Mouse (Mus musculus): ENCODE data around the gene Lrrc3. TPM values are rescaled to one million over a fixed set of nuclear protein-coding genes. Genes with fewer than 3 reads are reported as not detected.

Lrrc3 gene
- polyA plus RNA-seq (2014; fragmentation: Illumina TruSeq; extraction: RNeasy Lipid Tissue Mini Kit (QIAGEN cat#74804); ENCODE audit: low read depth, low replicate concordance) = 1.7 TPM

GRCm38 (mm10) chr10:77902211-77902893 lies at the start of gene Lrrc3:
Gene Lrrc3 (minus strand): TSS chr10:77902536.

GRCm38 (mm10) chr10:77861675-77862074 lies 40.7 kb downstream of the Lrrc3 start, which contains the start of gene Gm3285:
Gene Gm3285 (plus strand): TSS chr10:77861975.

GRCm38 (mm10) chr10:77852559-77852958 lies 49.8 kb downstream of the Lrrc3 start, which contains the start of gene Gm10318:
Gene Gm10318 (plus strand): TSS chr10:77852859.

Other genes starting within 250 kb of the Lrrc3 start
- gene Tspear, start 216.0 kb downstream of the Lrrc3 start, polyA plus RNA-seq (2014; fragmentation: Illumina TruSeq; extraction: RNeasy Lipid Tissue Mini Kit (QIAGEN cat#74804); ENCODE audit: low read depth, low replicate concordance) = not detected
- gene Gm19402, start 211.8 kb downstream of the Lrrc3 start, polyA plus RNA-seq (2014; fragmentation: Illumina TruSeq; extraction: RNeasy Lipid Tissue Mini Kit (QIAGEN cat#74804); ENCODE audit: low read depth, low replicate concordance) = not detected
- not detected for gene Gm9508, start 205.3 kb downstream of the Lrrc3 start, polyA plus RNA-seq (2014; fragmentation: Illumina TruSeq; extraction: RNeasy Lipid Tissue Mini Kit (QIAGEN cat#74804); ENCODE audit: low read depth, low replicate concordance)
- not detected for gene Gm10272, start 195.9 kb downstream of the Lrrc3 start, polyA plus RNA-seq (2014; fragmentation: Illumina TruSeq; extraction: RNeasy Lipid Tissue Mini Kit (QIAGEN cat#74804); ENCODE audit: low read depth, low replicate concordance)
- not detected for gene Gm10024, start 191.1 kb downstream of the Lrrc3 start, polyA plus RNA-seq (2014; fragmentation: Illumina TruSeq; extraction: RNeasy Lipid Tissue Mini Kit (QIAGEN cat#74804); ENCODE audit: low read depth, low replicate concordance)
- not detected for gene Gm10142, start 186.7 kb downstream of the Lrrc3 start, polyA plus RNA-seq (2014; fragmentation: Illumina TruSeq; extraction: RNeasy Lipid Tissue Mini Kit (QIAGEN cat#74804); ENCODE audit: low read depth, low replicate concordance)
- not detected for gene Krtap12-1, start 181.9 kb downstream of the Lrrc3 start, polyA plus RNA-seq (2014; fragmentation: Illumina TruSeq; extraction: RNeasy Lipid Tissue Mini Kit (QIAGEN cat#74804); ENCODE audit: low read depth, low replicate concordance)
- not detected for gene Gm10100, start 176.1 kb downstream of the Lrrc3 start, polyA plus RNA-seq (2014; fragmentation: Illumina TruSeq; extraction: RNeasy Lipid Tissue Mini Kit (QIAGEN cat#74804); ENCODE audit: low read depth, low replicate concordance)
- not detected for gene Gm18596, start 159.9 kb downstream of the Lrrc3 start, polyA plus RNA-seq (2014; fragmentation: Illumina TruSeq; extraction: RNeasy Lipid Tissue Mini Kit (QIAGEN cat#74804); ENCODE audit: low read depth, low replicate concordance)
- not detected for gene Gm9736, start 151.2 kb downstream of the Lrrc3 start, polyA plus RNA-seq (2014; fragmentation: Illumina TruSeq; extraction: RNeasy Lipid Tissue Mini Kit (QIAGEN cat#74804); ENCODE audit: low read depth, low replicate concordance)
- not detected for gene Gm3233, start 142.9 kb downstream of the Lrrc3 start, polyA plus RNA-seq (2014; fragmentation: Illumina TruSeq; extraction: RNeasy Lipid Tissue Mini Kit (QIAGEN cat#74804); ENCODE audit: low read depth, low replicate concordance)
- gene Gm3238, start 131.2 kb downstream of the Lrrc3 start, polyA plus RNA-seq (2014; fragmentation: Illumina TruSeq; extraction: RNeasy Lipid Tissue Mini Kit (QIAGEN cat#74804); ENCODE audit: low read depth, low replicate concordance) = not detected
- gene Gm7138, start 125.6 kb downstream of the Lrrc3 start, polyA plus RNA-seq (2014; fragmentation: Illumina TruSeq; extraction: RNeasy Lipid Tissue Mini Kit (QIAGEN cat#74804); ENCODE audit: low read depth, low replicate concordance) = not detected
- not detected for gene Gm3250, start 120.0 kb downstream of the Lrrc3 start, polyA plus RNA-seq (2014; fragmentation: Illumina TruSeq; extraction: RNeasy Lipid Tissue Mini Kit (QIAGEN cat#74804); ENCODE audit: low read depth, low replicate concordance)
- gene Gm7137, start 114.3 kb downstream of the Lrrc3 start, polyA plus RNA-seq (2014; fragmentation: Illumina TruSeq; extraction: RNeasy Lipid Tissue Mini Kit (QIAGEN cat#74804); ENCODE audit: low read depth, low replicate concordance) = not detected
- gene Gm9639, start 107.5 kb downstream of the Lrrc3 start, polyA plus RNA-seq (2014; fragmentation: Illumina TruSeq; extraction: RNeasy Lipid Tissue Mini Kit (QIAGEN cat#74804); ENCODE audit: low read depth, low replicate concordance) = not detected
- gene Gm19668, start 103.4 kb downstream of the Lrrc3 start, polyA plus RNA-seq (2014; fragmentation: Illumina TruSeq; extraction: RNeasy Lipid Tissue Mini Kit (QIAGEN cat#74804); ENCODE audit: low read depth, low replicate concordance) = not detected
- gene Gm9507, start 90.7 kb downstream of the Lrrc3 start, polyA plus RNA-seq (2014; fragmentation: Illumina TruSeq; extraction: RNeasy Lipid Tissue Mini Kit (QIAGEN cat#74804); ENCODE audit: low read depth, low replicate concordance) = not detected
- gene Gm2696, start 87.9 kb downstream of the Lrrc3 start, polyA plus RNA-seq (2014; fragmentation: Illumina TruSeq; extraction: RNeasy Lipid Tissue Mini Kit (QIAGEN cat#74804); ENCODE audit: low read depth, low replicate concordance) = not detected
- not detected for gene Krtap10-4, start 75.4 kb downstream of the Lrrc3 start, polyA plus RNA-seq (2014; fragmentation: Illumina TruSeq; extraction: RNeasy Lipid Tissue Mini Kit (QIAGEN cat#74804); ENCODE audit: low read depth, low replicate concordance)
- gene Krtap10-10, start 66.6 kb downstream of the Lrrc3 start, polyA plus RNA-seq (2014; fragmentation: Illumina TruSeq; extraction: RNeasy Lipid Tissue Mini Kit (QIAGEN cat#74804); ENCODE audit: low read depth, low replicate concordance) = not detected
- not detected for gene Gm36176, start 55.7 kb downstream of the Lrrc3 start, polyA plus RNA-seq (2014; fragmentation: Illumina TruSeq; extraction: RNeasy Lipid Tissue Mini Kit (QIAGEN cat#74804); ENCODE audit: low read depth, low replicate concordance)
- not detected for gene Gm10318, start 49.7 kb downstream of the Lrrc3 start, polyA plus RNA-seq (2014; fragmentation: Illumina TruSeq; extraction: RNeasy Lipid Tissue Mini Kit (QIAGEN cat#74804); ENCODE audit: low read depth, low replicate concordance)
- not detected for gene Gm3285, start 40.6 kb downstream of the Lrrc3 start, polyA plus RNA-seq (2014; fragmentation: Illumina TruSeq; extraction: RNeasy Lipid Tissue Mini Kit (QIAGEN cat#74804); ENCODE audit: low read depth, low replicate concordance)
- not detected for gene Trpm2, start 68.0 kb upstream of the Lrrc3 start, polyA plus RNA-seq (2014; fragmentation: Illumina TruSeq; extraction: RNeasy Lipid Tissue Mini Kit (QIAGEN cat#74804); ENCODE audit: low read depth, low replicate concordance)
- 1.6 TPM for gene 1810043G02Rik, start 76.0 kb upstream of the Lrrc3 start, polyA plus RNA-seq (2014; fragmentation: Illumina TruSeq; extraction: RNeasy Lipid Tissue Mini Kit (QIAGEN cat#74804); ENCODE audit: low read depth, low replicate concordance)
- gene Pfkl, start 107.5 kb upstream of the Lrrc3 start, polyA plus RNA-seq (2014; fragmentation: Illumina TruSeq; extraction: RNeasy Lipid Tissue Mini Kit (QIAGEN cat#74804); ENCODE audit: low read depth, low replicate concordance) = 2.0 TPM
- 39.4 TPM for gene Dnmt3l, start 139.4 kb upstream of the Lrrc3 start, polyA plus RNA-seq (2014; fragmentation: Illumina TruSeq; extraction: RNeasy Lipid Tissue Mini Kit (QIAGEN cat#74804); ENCODE audit: low read depth, low replicate concordance)
- not detected for gene Aire, start 141.1 kb upstream of the Lrrc3 start, polyA plus RNA-seq (2014; fragmentation: Illumina TruSeq; extraction: RNeasy Lipid Tissue Mini Kit (QIAGEN cat#74804); ENCODE audit: low read depth, low replicate concordance)
- gene Icosl, start 166.8 kb upstream of the Lrrc3 start, polyA plus RNA-seq (2014; fragmentation: Illumina TruSeq; extraction: RNeasy Lipid Tissue Mini Kit (QIAGEN cat#74804); ENCODE audit: low read depth, low replicate concordance) = 9.6 TPM